Mouse (Mus musculus) liver, postnatal 0 days (tissue): Measurements from ENCODE around the gene Slco2b1.

Experiments used
- CTCF ChIP-seq: sonication (generic); IDR thresholded peaks from 2 replicates; pipeline ENCODE4 v1.5.1; 2016; ENCODE audit warnings: antibody characterized with exemption, low read depth
- EP300 ChIP-seq: IDR thresholded peaks from 2 replicates; pipeline ENCODE4 v1.6.1; 2016; ENCODE audit warnings: antibody characterized with exemption, low read depth, mild to moderate bottlenecking

DNA sequence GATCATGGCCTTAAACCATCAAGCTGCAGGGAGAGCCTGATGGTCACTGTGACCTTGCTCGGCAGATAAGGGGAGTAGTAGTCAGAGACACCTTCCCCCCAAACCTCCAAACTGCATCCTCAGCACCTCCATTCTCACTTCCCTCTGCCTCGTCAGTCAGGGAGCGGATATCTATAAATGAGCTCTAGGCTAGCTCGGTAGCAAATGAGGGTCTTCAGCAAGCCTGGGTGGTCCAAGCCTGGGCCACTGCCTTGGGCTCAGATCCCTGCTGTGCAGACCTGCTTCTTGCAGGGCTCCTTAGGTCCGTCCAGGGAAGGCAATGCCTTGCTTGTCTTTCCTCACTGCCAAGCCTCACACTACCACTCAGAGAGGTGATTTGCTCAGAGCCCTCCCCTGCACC is 2.4 kb downstream of the Slco2b1 start:
- TF ChIP-seq CTCF (no peak), EP300 (no peak)
